Mouse (Mus musculus) hindbrain, postnatal 0 days (tissue): ENCODE data around the gene Gmfg. TPM values are rescaled to one million over a fixed set of nuclear protein-coding genes. Genes with fewer than 3 reads are reported as not detected.

Experiments used
- ATAC-seq: fragments of 200-750 bp; cut with Nextera tagmentation; 2 replicates; pipeline ENCODE4 v1.8.0; 2017; ENCODE audit warnings: mild to moderate bottlenecking, moderate TSS enrichment, moderate library complexity
- DNase-seq: peaks from one replicate; pipeline ENCODE4 v3.0.0-alpha.2; 2015; ENCODE audit warnings: low spot score
- H3K27ac ChIP-seq: fragments of 300-500 bp; sonication (generic); 2 replicates; pipeline ENCODE4 v1.5.1; 2014; ENCODE audit warnings: mild to moderate bottlenecking
- H3K27me3 ChIP-seq: fragments of 300-500 bp; sonication (generic); 2 replicates; pipeline ENCODE4 v1.6.1; 2014; ENCODE audit warnings: low read length, mixed read lengths; ENCODE audit not compliant: insufficient read depth
- H3K36me3 ChIP-seq: fragments of 300-500 bp; sonication (generic); 2 replicates; pipeline ENCODE4 v1.6.1; 2014; ENCODE audit warnings: low read length, mixed read lengths; ENCODE audit not compliant: insufficient read depth
- H3K4me1 ChIP-seq: fragments of 300-500 bp; sonication (generic); 2 replicates; pipeline ENCODE4 v1.6.1; 2014; ENCODE audit warnings: antibody characterized with exemption, low read length, mixed read lengths; ENCODE audit not compliant: insufficient read depth
- H3K4me2 ChIP-seq: fragments of 300-500 bp; sonication (generic); 2 replicates; pipeline ENCODE4 v1.6.1; 2014; ENCODE audit warnings: low read depth, mild to moderate bottlenecking, low read length, moderate library complexity, mixed read lengths
- H3K4me3 ChIP-seq: fragments of 300-500 bp; sonication (generic); 2 replicates; pipeline ENCODE4 v1.5.1; 2014; ENCODE audit warnings: low read length
- H3K9ac ChIP-seq: fragments of 300-500 bp; sonication (generic); replicated peaks from 2 replicates; pipeline ENCODE4 v1.6.1; 2014; ENCODE audit warnings: mild to moderate bottlenecking, low read length, moderate library complexity, mixed read lengths
- H3K9me3 ChIP-seq: fragments of 300-500 bp; sonication (generic); 2 replicates; pipeline ENCODE4 v1.6.1; 2016; ENCODE audit warnings: low read length, mixed read lengths
- CTCF ChIP-seq: IDR thresholded peaks from 2 replicates; pipeline ENCODE4 v1.5.1; 2016; ENCODE audit warnings: antibody characterized with exemption, control low read depth, low read depth
- WGBS: fragments of 180-500 bp; shearing (Covaris S2); extraction: QIAGEN DNeasy Blood & Tissue Kit; methylation state at CpG from one replicate; pipeline ENCODE4 v1.1.7; 2014; 5-methylcytosine and 5-hydroxymethylcytosine counted together
- polyA plus RNA-seq: library from polyadenylated mRNA; unstranded; fragments of >200 nt; fragmentation: Nextera tagmentation; extraction: Ambion mirVana; gene quantifications from 2 replicates; pipeline ENCODE4 v1.2.1, GENCODE M21; 2015
- total RNA-seq: library from RNA; depleted of rRNA; stranded (reverse); fragments of >200 nt; gene quantifications from 2 replicates; pipeline ENCODE4 v1.2.3, GENCODE M21; 2014

Gene Gmfg
- total and polyA plus RNA-seq, 2 experiments from 2014 or later = 0.16 to 6.2 TPM

- H3K4me2 ChIP-seq = no peak overlapping the region
- 0 out of 2 replicates have a peak, but pooled peaks cover 8% of the 10 kb centered on the region for H3K4me1 ChIP-seq
- DNase-seq (no peak), ATAC-seq (no peak)
- 97% methylated on average over 2 of the region's 2 CpGs for WGBS
- peaks cover 52% of the 10 kb centered on the region for H3K36me3 ChIP-seq
- H3K27ac ChIP-seq = no peak overlapping the region
- no peaks in the 10 kb centered on the region for H3K9me3 ChIP-seq
- no peak overlapping the region for H3K4me3 ChIP-seq
- H3K9ac ChIP-seq = no peak overlapping the region
- no peak for TF ChIP-seq CTCF
- no peaks in the 10 kb centered on the region for H3K27me3 ChIP-seq
Observed at GRCm38 (mm10) chr7:28462769-28463168, 25.5 kb downstream of the Gmfg start.

- no peaks in the 10 kb centered on the region for H3K9me3 ChIP-seq
- TF ChIP-seq CTCF = no peak
- DNase-seq (peak; percentile 86), ATAC-seq (peak; percentile 88)
- H3K4me3 ChIP-seq = peak overlapping the region; percentile 22
- H3K4me1 ChIP-seq = 0 out of 2 replicates have a peak, but pooled peaks cover 8% of the 10 kb centered on the region
- peaks cover 35% of the 10 kb centered on the region for H3K36me3 ChIP-seq
- H3K9ac ChIP-seq = no peak overlapping the region
- H3K4me2 ChIP-seq = peak overlapping the region; percentile 48
- WGBS = 52% methylated on average over 10 of the region's 10 CpGs
- H3K27ac ChIP-seq = peak overlapping the region; percentile 36; the same call in 1 of the 2 replicates
- H3K27me3 ChIP-seq = no peaks in the 10 kb centered on the region
Observed at GRCm38 (mm10) chr7:28464416-28465212, 27.4 kb downstream of the Gmfg start.

- 29% methylated on average over 40 of the region's 40 CpGs for WGBS
- peak overlapping the region; percentile 31 for H3K4me3 ChIP-seq
- DNase-seq = peak; percentile 10
Observed at GRCm38 (mm10) chr7:28466721-28467212, 29.5 kb downstream of the Gmfg start.

GRCm38 (mm10) chr7:28467213-28467751 lies 30.0 kb downstream of the Gmfg start:
- no peaks in the 10 kb centered on the region for H3K27me3 ChIP-seq
- H3K9me3 ChIP-seq = no peaks in the 10 kb centered on the region
- H3K4me1 ChIP-seq = 0 out of 2 replicates have a peak, but pooled peaks cover 8% of the 10 kb centered on the region
- H3K4me2 ChIP-seq = peak overlapping the region; percentile 55
- H3K27ac ChIP-seq = no peak overlapping the region
- H3K36me3 ChIP-seq = peaks cover 14% of the 10 kb centered on the region
- TF ChIP-seq CTCF = peak; percentile 2; the same call in 1 of the 2 replicates
- 0 out of 2 replicates have a peak overlapping the region, but pooled peaks have one; percentile 33 for H3K9ac ChIP-seq
- peak overlapping the region; percentile 31 for H3K4me3 ChIP-seq
- 10% methylated on average over 51 of the region's 63 CpGs for WGBS
- peak; percentile 37 for ATAC-seq
- DNase-seq = peak; percentile 28

More at GRCm38 (mm10) chr7:28466721-28467212, 29.5 kb downstream of the Gmfg start:
- Histone ChIP-seq H3K36me3 (peaks cover 17% of the 10 kb centered on the region), H3K9me3 (no peaks in the 10 kb centered on the region), H3K4me1 (0 out of 2 replicates have a peak, but pooled peaks cover 8% of the 10 kb centered on the region), H3K27ac (no peak overlapping the region), H3K4me2 (peak overlapping the region; percentile 55), H3K27me3 (no peaks in the 10 kb centered on the region), H3K9ac (0 out of 2 replicates have a peak overlapping the region, but pooled peaks have one; percentile 33)
- no peak for ATAC-seq
- peak; percentile 16; the same call in 1 of the 2 replicates for TF ChIP-seq CTCF

- 91% methylated on average over 6 of the region's 6 CpGs for WGBS
- no peaks in the 10 kb centered on the region for H3K36me3 ChIP-seq
- no peak overlapping the region for H3K27ac ChIP-seq
- no peak overlapping the region for H3K9ac ChIP-seq
- no peak for DNase-seq
- H3K4me1 ChIP-seq = no peaks in the 10 kb centered on the region
- TF ChIP-seq CTCF = peak; percentile 32; the same call in 1 of the 2 replicates
- no peak overlapping the region for H3K4me3 ChIP-seq
- no peak overlapping the region for H3K4me2 ChIP-seq
- no peak for ATAC-seq
- H3K9me3 ChIP-seq = no peaks in the 10 kb centered on the region
- H3K27me3 ChIP-seq = no peaks in the 10 kb centered on the region
Observed at GRCm38 (mm10) chr7:28476191-28476590, 38.9 kb downstream of the Gmfg start.

- H3K9me3 ChIP-seq = no peaks in the 10 kb centered on the region
- H3K27ac ChIP-seq = no peak overlapping the region
- ATAC-seq (no peak), DNase-seq (no peak)
- H3K4me1 ChIP-seq = no peaks in the 10 kb centered on the region
- H3K4me2 ChIP-seq = no peak overlapping the region
- TF ChIP-seq CTCF = no peak
- H3K36me3 ChIP-seq = no peaks in the 10 kb centered on the region
- no peak overlapping the region for H3K9ac ChIP-seq
- no peaks in the 10 kb centered on the region for H3K27me3 ChIP-seq
- 87% methylated on average over 5 of the region's 5 CpGs for WGBS
- H3K4me3 ChIP-seq = no peak overlapping the region
Observed at GRCm38 (mm10) chr7:28477363-28477762, 40.1 kb downstream of the Gmfg start.
